Mouse (Mus musculus): Measurements from ENCODE around the gene Prkab2.

DNA sequence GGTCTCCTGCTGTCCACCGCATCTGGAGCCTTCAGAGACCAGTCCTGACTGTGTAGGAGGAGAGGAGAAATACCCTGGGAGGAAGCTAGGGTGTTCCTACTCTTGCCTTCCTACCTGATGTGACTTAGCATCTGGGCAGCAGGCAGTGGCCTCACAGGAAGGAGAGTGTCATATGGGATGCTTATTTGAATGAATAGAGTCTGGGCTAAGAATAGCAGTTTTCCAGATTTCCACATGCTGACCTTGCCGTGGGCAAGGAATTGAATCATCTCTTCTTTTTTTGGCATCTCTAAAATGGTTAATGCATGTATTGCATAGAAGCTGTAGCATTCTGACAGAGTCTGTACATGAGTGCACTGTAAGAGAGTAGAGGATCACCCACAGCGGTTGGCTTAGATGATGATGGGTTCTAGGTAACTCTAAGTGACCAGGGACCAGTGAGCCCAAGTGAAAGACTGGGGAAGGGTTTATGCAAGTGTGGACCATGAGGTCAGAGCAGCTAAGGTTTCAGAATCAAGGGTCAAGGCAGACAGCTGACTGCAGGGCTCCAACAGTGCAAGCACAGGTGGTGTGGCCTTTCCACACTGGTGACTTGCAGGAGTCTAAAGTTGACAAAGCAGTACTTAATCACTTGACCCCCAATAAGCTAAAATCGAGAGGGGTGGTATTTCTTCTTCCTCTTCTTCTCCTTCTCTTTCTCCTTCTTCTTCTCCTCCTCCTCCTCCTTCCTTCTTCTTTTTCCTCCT, 28.6 kb downstream of the Prkab2 start:
- TF ChIP-seq MAX (IDR thresholded peaks at IDR 0.05; ENCODE audit: low read depth) = no peak
- TF ChIP-seq MYOD1 (IDR thresholded peaks at IDR 0.05; ENCODE audit: control insufficient read depth in 1 of 3, insufficient read length in 2 of 3, low read depth in 2 of 3) = peak; percentile 38 to 81 (median 78)
- no peak for TF ChIP-seq CEBPB (IDR thresholded peaks at IDR 0.05; ENCODE audit: insufficient read depth, poor library complexity, severe bottlenecking)
- no peak for TF ChIP-seq E2F4 (IDR thresholded peaks at IDR 0.05; ENCODE audit: insufficient read depth)
- TF ChIP-seq TCF3 (IDR thresholded peaks at IDR 0.05; ENCODE audit: insufficient read length, low read depth) = no peak
- TF ChIP-seq POLR2A (IDR thresholded peaks at IDR 0.05; ENCODE audit: insufficient read length, low read depth) = no peak

All from myocyte (in vitro differentiated cells).